Mouse (Mus musculus) midbrain, embryonic 14.5 days (tissue): ENCODE results near the gene Impdh1. TPM values are rescaled to one million over a fixed set of nuclear protein-coding genes. Genes with fewer than 3 reads are reported as not detected.
A peak's percentile ranks its signal among the peaks of the same experiment; 100 is the strongest.

Experiments
- ATAC-seq: fragments of 200-750 bp; cut with Nextera tagmentation; 2 replicates; pipeline ENCODE4 v1.8.0; 2017; ENCODE audit warnings: moderate number of reproducible peaks, moderate library complexity; ENCODE audit not compliant: low FRiP score, low TSS enrichment
- DNase-seq: peaks from one replicate; pipeline ENCODE4 v3.0.0-alpha.2; 2015
- H3K27ac ChIP-seq: fragments of 300-500 bp; sonication (generic); replicated peaks from 2 replicates; pipeline ENCODE4 v1.5.1; 2014; ENCODE audit warnings: mild to moderate bottlenecking, low read depth, low read length, moderate library complexity
- H3K27me3 ChIP-seq: fragments of 300-500 bp; sonication (generic); 2 replicates; pipeline ENCODE4 v1.6.1; 2014; ENCODE audit warnings: low read length, control low read depth, mixed read lengths; ENCODE audit not compliant: control insufficient read depth, insufficient read depth
- H3K36me3 ChIP-seq: fragments of 300-500 bp; sonication (generic); 2 replicates; pipeline ENCODE4 v1.6.1; 2014; ENCODE audit warnings: low read length, control low read depth; ENCODE audit not compliant: control insufficient read depth, insufficient read depth
- H3K4me1 ChIP-seq: fragments of 300-500 bp; sonication (generic); 2 replicates; pipeline ENCODE4 v1.6.1; 2014; ENCODE audit warnings: mild to moderate bottlenecking, antibody characterized with exemption, low read length, control low read depth; ENCODE audit not compliant: control insufficient read depth, insufficient read depth
- H3K4me2 ChIP-seq: fragments of 300-500 bp; sonication (generic); 2 replicates; pipeline ENCODE4 v1.6.1; 2014; ENCODE audit warnings: mild to moderate bottlenecking, low read length, moderate library complexity
- H3K4me3 ChIP-seq: fragments of 300-500 bp; sonication (generic); replicated peaks from 2 replicates; pipeline ENCODE4 v1.5.1; 2014; ENCODE audit warnings: low read depth, low read length
- H3K9ac ChIP-seq: fragments of 300-500 bp; sonication (generic); replicated peaks from 2 replicates; pipeline ENCODE4 v1.6.1; 2014; ENCODE audit warnings: mild to moderate bottlenecking, low read length, moderate library complexity
- H3K9me3 ChIP-seq: fragments of 300-500 bp; sonication (generic); 2 replicates; pipeline ENCODE4 v1.6.1; 2016; ENCODE audit warnings: low read length, control low read depth, mixed read lengths; ENCODE audit not compliant: control insufficient read depth
- WGBS: fragments of 180-500 bp; shearing (Covaris S2); extraction: QIAGEN DNeasy Blood & Tissue Kit; methylation state at CpG from one replicate; pipeline ENCODE4 v1.1.7; 2014; 5-methylcytosine and 5-hydroxymethylcytosine counted together
- polyA plus RNA-seq: library from polyadenylated mRNA; unstranded; fragments of >200 nt; fragmentation: Nextera tagmentation; extraction: Ambion mirVana; gene quantifications from 2 replicates; pipeline ENCODE4 v1.2.1, GENCODE M21; 2014

Impdh1 gene
- polyA plus RNA-seq, 1 experiment from 2014 or later = 48.5 TPM

GRCm38 (mm10) chr6:29201341-29201740 lies 14.8 kb downstream of the Impdh1 start:
- ATAC-seq (no peak), DNase-seq (no peak)
- Histone ChIP-seq H3K36me3 (peaks cover 38% of the 10 kb centered on the region), H3K9ac (no peak overlapping the region), H3K4me1 (peaks cover 9% of the 10 kb centered on the region), H3K27me3 (no peaks in the 10 kb centered on the region), H3K27ac (no peak overlapping the region), H3K4me2 (no peak overlapping the region), H3K9me3 (no peaks in the 10 kb centered on the region), H3K4me3 (no peak overlapping the region)
- 91% methylated on average over 5 of the region's 5 CpGs for WGBS

- no peak overlapping the region for H3K27ac ChIP-seq
These were observed 15.7 kb downstream of the Impdh1 start for GRCm38 (mm10) chr6:29200496-29200895.

GRCm38 (mm10) chr6:29199223-29199855 lies 16.8 kb downstream of the Impdh1 start:
- H3K9me3 ChIP-seq = no peaks in the 10 kb centered on the region
- ATAC-seq (no peak), DNase-seq (no peak)
- H3K27me3 ChIP-seq = no peaks in the 10 kb centered on the region
- WGBS = 40% methylated on average over 8 of the region's 8 CpGs
- peak overlapping the region; percentile 63 for H3K4me2 ChIP-seq
- peak overlapping the region; percentile 31; the same call in 1 of the 2 replicates for H3K4me3 ChIP-seq
- peak overlapping the region; percentile 37; the same call in 1 of the 2 replicates for H3K9ac ChIP-seq
- peaks cover 9% of the 10 kb centered on the region for H3K4me1 ChIP-seq
- H3K36me3 ChIP-seq = peaks cover 25% of the 10 kb centered on the region
- no peak overlapping the region for H3K27ac ChIP-seq

More at GRCm38 (mm10) chr6:29200496-29200895, 15.7 kb downstream of the Impdh1 start:
- Histone ChIP-seq H3K4me3 (no peak overlapping the region), H3K27me3 (no peaks in the 10 kb centered on the region), H3K4me1 (peaks cover 9% of the 10 kb centered on the region), H3K9me3 (no peaks in the 10 kb centered on the region), H3K4me2 (no peak overlapping the region), H3K36me3 (peaks cover 31% of the 10 kb centered on the region), H3K9ac (no peak overlapping the region)
- ATAC-seq (no peak), DNase-seq (no peak)
- 69% methylated on average over 3 of the region's 3 CpGs for WGBS

GRCm38 (mm10) chr6:29198309-29199222 lies 17.6 kb downstream of the Impdh1 start:
- peak overlapping the region; percentile 63 for H3K4me2 ChIP-seq
- DNase-seq (peak; percentile 99), ATAC-seq (peak; percentile 88)
- 7% methylated on average over 25 of the region's 25 CpGs for WGBS
- peak overlapping the region; percentile 37 for H3K9ac ChIP-seq
- peaks cover 9% of the 10 kb centered on the region for H3K4me1 ChIP-seq
- peak overlapping the region; percentile 31 for H3K4me3 ChIP-seq
- peak overlapping the region; percentile 52 for H3K27ac ChIP-seq
- H3K27me3 ChIP-seq = no peaks in the 10 kb centered on the region
- peaks cover 17% of the 10 kb centered on the region for H3K36me3 ChIP-seq
- H3K9me3 ChIP-seq = no peaks in the 10 kb centered on the region

DNA sequence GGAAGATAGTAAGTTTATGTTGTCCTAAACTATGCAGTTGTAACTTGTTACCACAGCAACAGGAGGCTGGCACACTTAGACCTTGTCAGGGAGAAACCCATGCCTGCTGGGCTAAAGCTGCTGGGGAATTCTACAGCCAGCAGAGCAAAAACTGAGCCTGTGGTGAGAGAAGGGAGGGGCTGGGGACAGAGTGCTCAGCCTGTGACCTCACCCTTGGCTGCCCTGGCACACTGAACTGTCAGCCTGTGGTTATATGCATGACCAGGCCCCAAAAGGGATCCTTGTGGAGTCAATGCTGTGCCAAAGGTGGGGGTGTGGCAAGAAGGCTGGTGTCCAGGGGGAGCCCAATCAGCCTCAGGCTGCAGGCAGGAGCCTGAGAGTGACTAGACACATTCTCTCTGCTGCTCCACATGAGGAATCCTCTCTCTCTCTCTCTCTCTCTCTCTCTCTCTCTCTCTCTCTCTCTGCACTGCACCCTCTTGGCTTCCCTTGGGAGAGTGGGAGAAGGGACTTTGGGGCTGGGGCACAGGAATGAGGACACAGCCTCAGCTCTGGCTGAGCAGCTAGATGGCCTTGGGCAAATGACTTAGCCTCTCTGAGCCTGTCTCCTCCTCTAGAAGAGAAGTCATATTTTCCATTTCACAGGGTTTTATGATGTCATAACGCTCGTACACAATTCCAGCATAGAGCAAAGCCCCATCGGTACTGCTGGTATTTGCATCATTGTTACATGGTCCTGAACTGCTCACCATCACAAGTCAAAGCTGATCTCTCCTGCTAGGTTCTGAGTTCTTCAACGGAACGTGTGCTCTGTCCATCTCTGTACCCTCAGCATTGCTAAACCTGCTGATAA lies 20.1 kb downstream of the Impdh1 start:
- Histone ChIP-seq H3K27ac (no peak overlapping the region), H3K4me3 (no peak overlapping the region), H3K9ac (no peak overlapping the region), H3K9me3 (no peaks in the 10 kb centered on the region), H3K27me3 (no peaks in the 10 kb centered on the region), H3K4me2 (no peak overlapping the region), H3K4me1 (peaks cover 9% of the 10 kb centered on the region), H3K36me3 (no peaks in the 10 kb centered on the region; the same call in 1 of the 2 replicates)
- DNase-seq = no peak
- 0 out of 2 replicates have a peak, but pooled peaks have one; percentile 19 for ATAC-seq
- WGBS = 79% methylated on average over 5 of the region's 5 CpGs

DNA sequence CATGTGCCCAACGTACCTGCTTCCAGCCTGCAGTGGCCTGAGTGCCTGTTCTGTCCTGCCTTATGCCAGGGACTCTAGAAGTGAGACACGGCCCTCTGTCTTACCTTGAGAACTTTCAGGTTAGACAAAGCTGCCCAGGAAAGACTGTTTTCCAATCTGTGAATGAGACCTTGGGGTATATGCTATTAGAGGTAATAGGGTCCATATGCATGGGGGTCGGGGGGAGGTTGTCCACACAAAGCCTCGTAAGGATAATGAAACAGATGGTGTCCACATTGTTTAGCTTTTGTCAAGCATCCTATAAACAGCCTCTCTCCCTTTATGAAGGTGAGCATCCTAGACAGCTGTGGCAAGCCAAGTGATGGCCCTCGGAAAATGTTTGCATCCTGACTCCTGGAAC lies 21.0 kb downstream of the Impdh1 start:
- no peak for DNase-seq
- H3K27ac ChIP-seq = no peak overlapping the region
- no peaks in the 10 kb centered on the region for H3K9me3 ChIP-seq
- H3K9ac ChIP-seq = no peak overlapping the region
- no peak for ATAC-seq
- H3K4me2 ChIP-seq = no peak overlapping the region
- WGBS = 84% methylated on average over 5 of the region's 5 CpGs
- H3K4me1 ChIP-seq = peaks cover 9% of the 10 kb centered on the region
- H3K27me3 ChIP-seq = no peaks in the 10 kb centered on the region
- H3K4me3 ChIP-seq = no peak overlapping the region
- no peaks in the 10 kb centered on the region for H3K36me3 ChIP-seq

- Histone ChIP-seq H3K27ac (no peak overlapping the region), H3K4me2 (no peak overlapping the region), H3K4me1 (peaks cover 9% of the 10 kb centered on the region), H3K27me3 (no peaks in the 10 kb centered on the region), H3K4me3 (no peak overlapping the region), H3K9me3 (no peaks in the 10 kb centered on the region), H3K9ac (no peak overlapping the region), H3K36me3 (no peaks in the 10 kb centered on the region)
- ATAC-seq = no peak
- 77% methylated on average over 15 of the region's 15 CpGs for WGBS
- DNase-seq = no peak
These were observed 22.0 kb downstream of the Impdh1 start for GRCm38 (mm10) chr6:29193961-29194750.

- no peak overlapping the region for H3K9ac ChIP-seq
- DNase-seq (no peak), ATAC-seq (no peak)
- H3K4me2 ChIP-seq = no peak overlapping the region
- H3K27ac ChIP-seq = no peak overlapping the region
- no peaks in the 10 kb centered on the region for H3K27me3 ChIP-seq
- H3K36me3 ChIP-seq = no peaks in the 10 kb centered on the region
- no peaks in the 10 kb centered on the region for H3K4me1 ChIP-seq
- no peak overlapping the region for H3K4me3 ChIP-seq
- WGBS = 82% methylated on average over 1 of the region's 1 CpGs
- H3K9me3 ChIP-seq = no peaks in the 10 kb centered on the region
These were observed 28.2 kb downstream of the Impdh1 start for GRCm38 (mm10) chr6:29187936-29188335.
